Comparison of ENCODE assay signal across 8 mouse cellular contexts in genomic region chrX:150458766-150459350, GRCm38 (mm10). TPM values are rescaled to one million over a fixed set of nuclear protein-coding genes. Genes with fewer than 3 reads are reported as not detected.
DNase-seq lines count a peak whose midpoint lies in the region; ATAC-seq lines count a peak whose summit lies in the region.

Tmem29 (minus strand) TSS chrX:150459154.

- DNase-seq in Muller cell, postnatal 12 days (ENCODE audit: inconsistent ontology term) = peak; percentile 75
- peak; percentile 94 to 96 for DNase-seq in cerebellum, postnatal 10 days
- DNase-seq in frontal cortex, postnatal 14 days (ENCODE audit: low spot score in 2 of 2) = peak; percentile 79 to 87
- peak; percentile 79 for DNase-seq in layer of hippocampus, postnatal 25 days (ENCODE audit: extremely low spot score in 1 of 2, low spot score in 1 of 2)
- peak; percentile 93 for DNase-seq in lung, postnatal 25 days (ENCODE audit: low spot score)
- DNase-seq in retina, embryonic 14.5 days (ENCODE audit: low spot score) = peak; percentile 88
- DNase-seq in thymus, postnatal 4 days = peak; percentile 85

- H3K9ac ChIP-seq in hindbrain, embryonic 13.5 days = peak within 1 kb of the TSS; percentile 63

- H3K27me3 ChIP-seq in hindbrain, embryonic 13.5 days = no peaks in the 10 kb centered on the region

- H3K36me3 ChIP-seq in hindbrain, embryonic 13.5 days = no peaks in the 10 kb centered on the region

- 2% methylated on average over 30 of the region's 30 CpGs for WGBS in hindbrain, embryonic 13.5 days

- H3K27ac ChIP-seq in hindbrain, embryonic 13.5 days = peak within 1 kb of the TSS; percentile 75

- H3K4me2 ChIP-seq in hindbrain, embryonic 13.5 days = peak within 1 kb of the TSS; percentile 51

- peak; percentile 96 for ATAC-seq in hindbrain, embryonic 13.5 days (ENCODE audit: low FRiP score)

- H3K4me1 ChIP-seq in hindbrain, embryonic 13.5 days (replicated peaks) = peaks cover 7% of the 10 kb centered on the region

- no peaks in the 10 kb centered on the region for H3K9me3 ChIP-seq in hindbrain, embryonic 13.5 days

- peak within 1 kb of the TSS; percentile 41 for H3K4me3 ChIP-seq in hindbrain, embryonic 13.5 days

RNA-seq across cellular contexts. Expression of gene Tmem29, which starts in this region (rescaled TPM):
- 69.8 and 73.6 TPM in 2 replicates for polyA plus RNA-seq in hindbrain, embryonic 13.5 days (2015; fragmentation: Nextera tagmentation; extraction: Ambion mirVana)
- 10 to 100 TPM; 41.1 to 42.4 TPM for total RNA-seq in layer of hippocampus, postnatal 25 days (2021)

Comparison
In these comparisons a context has a peak if more than half of its experiments do, and no peak if none do; other contexts are left out.
1. Peak in every context shown above with its lines: DNase-seq, ATAC-seq, H3K4me3 ChIP-seq and H3K27ac ChIP-seq.